Mouse (Mus musculus): ENCODE data around the gene Apoc2.
"Not testable (repeated sequence)": the region's sequence is repeated elsewhere in the genome, so short reads cannot be mapped to it uniquely, and the experiment has no call there.

The Apoc2 gene

DNA sequence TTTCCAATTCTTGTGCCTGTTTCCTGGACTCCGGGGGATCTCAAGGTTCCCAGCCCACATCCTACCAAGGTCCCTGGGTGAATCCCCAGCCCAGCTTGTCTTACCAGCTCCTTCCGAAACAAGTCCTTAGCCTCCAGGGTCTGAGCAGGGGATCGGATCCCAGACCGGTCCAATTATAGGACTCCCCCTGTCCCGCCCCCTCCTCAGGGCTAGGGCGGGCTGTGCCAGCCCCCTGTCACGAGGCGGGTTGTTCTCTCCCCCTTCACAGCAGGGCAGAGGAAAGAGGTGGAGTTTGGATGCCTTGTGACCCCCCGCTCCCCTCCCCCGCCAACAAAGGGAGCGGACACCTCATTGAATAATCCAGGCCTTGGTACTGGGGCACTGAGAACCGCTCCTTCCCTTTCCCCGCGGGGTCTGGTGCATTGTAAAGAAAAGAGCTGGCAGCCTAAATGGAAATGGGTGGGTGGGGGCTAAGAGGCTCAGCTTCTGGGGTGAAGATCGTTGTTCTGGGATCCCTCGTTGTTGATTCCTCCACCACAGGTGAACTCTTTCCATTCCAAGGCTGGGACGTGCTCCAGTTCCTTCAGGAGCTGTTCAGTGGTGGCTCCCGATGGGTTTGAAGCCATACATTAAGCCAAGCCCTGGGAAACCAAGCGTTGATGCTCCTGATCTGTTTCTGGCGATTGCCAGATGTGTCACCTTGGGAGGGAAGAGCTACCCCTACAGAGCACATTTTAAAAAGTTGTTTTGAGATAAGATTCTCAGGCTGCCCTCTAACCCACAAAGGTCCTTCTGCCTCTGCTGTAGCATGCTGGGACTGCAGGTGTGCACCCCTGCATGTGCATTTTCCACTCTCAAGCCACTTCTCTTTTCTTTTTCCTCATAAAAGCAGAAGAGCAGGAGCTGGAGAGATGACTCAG is 21.4 kb upstream of the Apoc2 start, which contains the start of gene Apoe:
TSS of gene Apoe (minus strand) at position 282 of the 920 bp plus-strand sequence.
- DNase-seq = peak; percentile 59

- no peak for DNase-seq
Measured at GRCm38 (mm10) chr7:19697949-19698906, 20.5 kb upstream of the Apoc2 start.

- DNase-seq = no peak
Measured at GRCm38 (mm10) chr7:19696336-19696873, 18.7 kb upstream of the Apoc2 start.

DNA sequence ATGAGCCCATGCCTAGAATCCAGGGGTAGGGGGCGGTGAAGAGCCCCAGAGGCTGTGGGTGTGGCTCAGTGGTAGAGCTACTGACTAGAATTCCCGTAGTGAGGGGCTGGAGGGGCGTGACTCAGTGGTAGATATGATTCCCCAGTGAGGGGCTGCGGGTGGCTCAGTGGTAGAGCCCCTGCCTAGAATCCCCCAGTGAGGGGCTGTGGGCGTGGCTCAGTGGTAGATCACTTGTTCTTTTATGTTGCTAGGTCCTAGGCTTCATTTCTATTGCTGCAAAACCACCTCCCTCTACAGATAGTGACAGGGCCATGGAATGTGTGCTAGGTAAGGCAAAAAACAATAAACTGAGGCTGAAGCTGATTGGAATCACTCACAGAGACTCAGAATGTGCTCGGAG is 18.1 kb upstream of the Apoc2 start:
- DNase-seq = no peak

GRCm38 (mm10) chr7:19695213-19695594 is 17.5 kb upstream of the Apoc2 start:
- no peak for DNase-seq

DNA sequence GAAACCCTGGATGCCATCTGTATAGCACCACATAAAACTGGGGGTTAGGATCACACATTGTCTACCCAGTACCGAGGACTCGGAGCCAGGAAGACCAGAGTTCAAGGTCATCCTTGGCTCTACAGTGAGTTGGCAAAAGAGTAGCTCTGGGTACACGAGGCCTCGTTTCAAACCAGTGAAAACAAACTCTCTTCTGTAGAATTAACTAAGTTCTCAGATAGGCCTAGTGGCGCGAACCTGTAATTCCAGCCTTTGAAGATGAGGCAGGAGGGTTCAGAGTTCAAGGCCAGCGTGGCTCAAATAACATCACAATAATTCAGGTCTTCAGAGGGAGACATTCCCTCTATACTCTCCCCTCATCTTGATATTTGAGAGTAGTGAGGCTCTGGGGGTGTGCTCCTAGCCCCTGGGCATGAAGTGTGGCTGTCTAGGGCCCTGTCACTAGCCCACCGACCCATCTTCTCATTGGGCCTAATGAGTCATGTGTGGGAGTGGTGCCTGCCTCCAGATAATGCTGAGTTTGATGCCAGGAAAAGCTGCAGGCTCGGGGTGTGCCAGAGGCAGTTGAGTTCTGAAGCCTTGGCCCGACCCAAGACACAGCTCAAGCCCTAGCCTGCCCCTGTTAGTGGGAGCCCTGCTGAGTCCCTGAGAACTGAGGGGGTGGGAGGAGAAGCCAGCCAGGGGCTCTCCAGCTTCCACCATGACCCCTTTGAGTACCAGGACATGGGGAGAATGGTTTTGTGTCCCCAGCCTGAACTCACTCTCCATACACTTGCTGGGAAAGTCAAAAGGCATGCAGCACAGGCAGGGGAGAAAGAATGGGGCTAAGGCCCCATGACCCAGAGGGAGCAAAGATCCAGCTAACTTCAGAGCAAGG is 16.8 kb upstream of the Apoc2 start:
- DNase-seq = no peak

GRCm38 (mm10) chr7:19693421-19693820 is 15.7 kb upstream of the Apoc2 start:
- DNase-seq = peak; percentile 36

GRCm38 (mm10) chr7:19691873-19692865 is 14.4 kb upstream of the Apoc2 start, which contains the start of gene Apoc1:
Gene Apoc1, minus strand, starts transcription at chr7:19692660.
- no peak for DNase-seq

DNA sequence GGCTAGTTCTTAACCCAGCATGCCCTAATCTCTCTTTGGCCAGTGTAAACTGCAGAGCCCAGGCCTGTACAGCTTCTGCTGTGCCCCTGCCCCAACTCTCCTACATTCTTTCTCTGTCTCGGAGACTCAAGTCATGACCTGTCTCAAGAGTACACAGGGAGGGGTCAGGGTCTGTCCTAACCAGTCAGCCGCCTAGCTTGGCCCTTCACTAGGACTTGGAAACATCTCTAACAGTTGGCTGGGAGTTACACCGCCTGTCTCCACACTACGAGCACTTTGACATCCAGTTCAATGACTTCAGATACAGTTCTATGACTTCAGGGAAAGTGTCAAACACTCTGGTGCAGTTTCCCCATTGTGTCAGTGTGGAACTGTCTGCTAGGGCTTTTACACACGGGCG is 13.7 kb upstream of the Apoc2 start:
- no peak for DNase-seq

DNA sequence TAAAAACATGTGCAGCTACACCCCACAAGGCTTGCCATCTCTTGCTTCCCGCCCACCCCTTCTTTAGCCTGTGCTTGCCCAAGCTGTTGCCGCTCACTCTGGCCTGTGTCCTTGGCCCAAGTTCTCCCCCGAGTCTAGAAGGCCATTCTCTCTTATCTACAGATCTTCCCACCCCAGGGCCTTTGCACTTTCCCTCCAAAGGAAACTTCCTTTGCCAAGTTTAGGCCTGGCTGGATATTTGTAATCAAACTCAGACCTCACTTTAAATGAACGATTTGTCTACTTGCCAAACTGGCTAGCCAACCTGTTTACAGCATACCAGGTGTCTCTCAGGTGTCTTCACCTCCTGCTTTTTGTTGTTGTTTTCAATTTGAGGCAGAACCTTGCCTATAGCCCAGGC is 13.1 kb upstream of the Apoc2 start:
- DNase-seq = no peak

- DNase-seq = no peak
Measured at GRCm38 (mm10) chr7:19688611-19689010, 10.9 kb upstream of the Apoc2 start.

- DNase-seq = no peak
Measured at GRCm38 (mm10) chr7:19688101-19688500, 10.4 kb upstream of the Apoc2 start.

DNA sequence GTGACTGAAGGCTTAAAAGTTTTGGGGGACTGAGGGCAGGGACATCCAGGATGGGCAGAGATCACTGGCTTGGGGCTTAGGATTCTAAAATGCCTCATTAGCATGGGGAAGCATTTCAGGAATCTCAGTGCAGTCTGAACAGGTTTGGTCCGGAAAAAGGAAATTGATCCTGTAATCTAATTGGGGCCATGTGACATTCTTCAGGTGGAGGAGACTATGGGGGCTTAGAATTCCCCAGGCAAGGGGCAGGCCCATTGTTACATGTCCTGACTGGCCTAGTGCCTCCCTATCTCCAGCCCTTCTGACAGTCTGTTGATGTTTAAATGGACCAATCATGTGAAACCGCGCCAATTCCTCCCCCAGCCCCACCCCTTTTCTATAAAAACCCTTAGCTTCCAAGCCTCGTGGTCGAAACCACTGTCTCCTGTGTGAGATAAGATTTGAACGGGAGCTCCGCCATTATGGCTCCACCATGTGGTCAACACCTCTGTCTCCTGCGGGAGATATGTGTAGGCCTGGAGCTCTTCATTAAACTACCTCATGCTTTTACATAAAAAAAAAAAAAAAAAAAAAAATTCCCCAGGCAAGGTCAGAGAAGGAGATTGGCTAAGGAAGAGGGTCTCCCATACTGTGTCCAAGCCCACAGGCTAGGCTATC is 9.3 kb upstream of the Apoc2 start:
- not testable (repeated sequence) for DNase-seq

DNA sequence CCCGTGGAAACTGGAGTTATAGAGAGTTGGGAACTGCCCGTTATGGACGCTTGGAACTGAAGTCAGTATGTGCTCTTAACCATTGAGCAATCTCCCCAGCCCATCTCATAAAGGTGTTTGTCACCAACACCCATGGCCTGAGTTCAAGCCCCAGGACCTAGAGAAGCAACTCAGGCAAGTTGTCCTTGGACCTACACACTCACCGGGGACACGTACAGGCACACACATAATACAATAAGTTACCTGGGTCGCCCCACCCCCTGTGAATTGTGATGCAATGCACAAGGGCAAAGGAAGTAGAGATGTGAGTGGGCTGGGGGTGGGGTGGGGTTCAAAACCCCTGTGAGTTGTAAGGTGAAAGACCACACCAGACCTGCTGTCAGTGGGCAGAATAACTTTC is 8.8 kb upstream of the Apoc2 start:
- no peak for DNase-seq

DNA sequence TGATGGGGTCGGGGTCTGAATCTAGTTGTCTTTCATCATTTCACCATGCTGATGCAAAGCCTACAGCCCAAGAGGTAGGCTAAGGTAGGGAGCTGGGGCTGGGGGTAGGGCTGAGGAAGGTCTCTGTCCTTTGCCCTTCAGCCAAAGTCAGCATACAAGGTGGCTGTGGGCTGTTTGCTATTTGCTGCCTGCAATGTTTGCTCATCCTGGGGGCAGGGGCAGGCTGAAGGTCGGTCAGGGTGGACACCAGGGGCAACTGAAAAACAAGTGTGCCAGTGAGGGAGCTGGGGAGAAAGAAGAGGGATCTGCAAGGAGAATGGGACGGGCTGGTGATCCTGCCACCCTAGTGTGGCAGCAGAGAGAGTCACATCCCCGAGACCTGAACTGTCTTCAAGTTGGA is 7.6 kb upstream of the Apoc2 start:
- no peak for DNase-seq

GRCm38 (mm10) chr7:19683771-19684201 is 6.0 kb upstream of the Apoc2 start:
- no peak for DNase-seq

DNA sequence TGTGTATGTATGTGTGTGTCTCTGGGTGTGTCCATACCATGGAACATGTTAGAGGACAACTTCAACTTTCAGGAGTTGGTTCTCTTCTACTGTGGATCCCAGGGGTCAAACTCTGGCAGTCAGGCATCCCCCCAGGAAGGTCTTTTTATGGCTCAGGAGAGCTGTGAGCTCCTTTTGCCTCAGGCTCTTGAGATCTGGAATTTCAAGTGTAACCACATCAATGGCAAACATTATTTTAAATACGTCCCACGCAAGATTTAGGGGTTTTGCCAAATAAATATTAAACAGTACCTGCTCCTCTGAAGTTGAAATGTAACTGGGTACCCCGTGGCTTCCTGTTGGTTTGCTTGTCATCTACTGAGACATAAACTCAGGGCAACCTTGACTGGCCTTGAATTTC is 5.2 kb upstream of the Apoc2 start:
- no peak for DNase-seq

DNA sequence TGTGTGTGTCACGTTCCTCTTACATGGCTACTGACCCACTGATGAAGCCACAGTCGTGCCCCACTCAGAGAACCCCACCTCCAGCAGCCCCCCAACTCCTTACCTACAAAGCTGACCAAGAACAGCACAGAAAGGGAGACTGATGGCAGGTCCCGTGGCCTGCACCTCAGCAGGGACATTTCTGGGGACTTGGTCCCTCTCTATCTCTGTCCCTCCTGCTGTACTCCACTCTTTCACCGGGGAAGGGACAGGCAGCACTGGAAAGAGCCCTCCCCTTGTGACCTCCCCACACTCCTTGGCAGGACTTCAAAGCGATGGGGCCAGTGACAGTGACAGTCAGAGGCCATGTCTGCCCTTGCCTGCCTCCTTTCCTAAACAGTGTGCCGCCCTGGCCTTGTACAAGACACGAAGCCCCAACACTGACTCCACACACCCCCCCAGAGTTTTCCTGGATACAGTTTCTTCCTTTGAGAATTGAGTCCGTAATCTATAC is 3.5 kb upstream of the Apoc2 start, which contains the start of the genes Gm44805 and Apoc4:
TSS of gene Gm44805 (minus strand) at position 222 of the 493 bp plus-strand sequence.
TSS of gene Apoc4 (minus strand) at position 278 of the 493 bp plus-strand sequence.
- no peak for DNase-seq

DNA sequence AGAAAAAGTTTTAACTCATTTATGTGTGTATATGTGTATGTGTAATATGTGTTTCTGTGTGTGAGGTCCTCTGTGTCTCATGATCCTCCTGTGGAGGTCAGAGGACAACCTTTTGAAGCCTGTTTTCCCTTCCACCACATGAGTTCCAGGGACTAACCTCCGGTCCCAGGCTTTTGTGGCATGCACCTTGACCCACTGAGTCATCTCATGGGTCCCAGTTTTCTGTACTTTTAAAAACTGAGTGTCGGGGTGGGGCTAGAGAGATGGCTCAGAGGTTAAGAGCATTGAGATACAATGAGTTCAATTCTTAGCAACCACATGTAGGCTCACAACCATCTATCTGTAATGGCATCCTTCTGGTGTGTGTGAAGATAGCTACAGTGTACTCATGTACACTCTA is 3.0 kb upstream of the Apoc2 start:
- DNase-seq = no peak

DNA sequence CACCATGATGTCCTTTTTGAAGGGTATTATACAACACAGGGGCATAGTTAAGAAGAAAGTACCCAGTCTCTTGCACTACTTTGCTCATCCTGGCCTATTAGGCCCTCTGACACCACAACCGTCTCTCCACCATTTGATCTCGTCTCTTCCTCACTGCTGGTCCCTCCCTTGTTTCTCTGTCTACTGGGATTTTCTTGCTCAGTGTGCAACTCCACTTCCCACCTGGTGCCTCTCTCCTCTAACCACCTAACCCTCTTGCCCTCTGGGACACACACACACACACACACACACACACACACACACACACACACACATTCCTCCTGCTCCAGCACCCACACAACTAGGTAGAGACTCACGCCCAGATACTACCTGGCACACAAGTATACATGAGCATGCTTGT is 1.2 kb upstream of the Apoc2 start:
- DNase-seq = no peak
